Mouse (Mus musculus) telencephalon, adult 2 months (tissue): ENCODE results near the gene 4932411N23Rik.
"Not testable (repeated sequence)": the region's sequence is repeated elsewhere in the genome, so short reads cannot be mapped to it uniquely, and the experiment has no call there.

Experiments
- DNase-seq: peaks from one replicate; pipeline ENCODE4 v3.0.0-alpha.2; 2011; ENCODE audit warnings: low read depth, low spot score

Gene 4932411N23Rik

GRCm38 (mm10) chrX:126815768-126816167, at the start of gene 4932411N23Rik:
Gene 4932411N23Rik (minus strand): TSS chrX:126815868.
- no peak for DNase-seq

- no peak for DNase-seq
Observed at GRCm38 (mm10) chrX:126779895-126780294, 35.8 kb downstream of the 4932411N23Rik start.

GRCm38 (mm10) chrX:126777643-126778042, 38.0 kb downstream of the 4932411N23Rik start:
- DNase-seq: not testable (repeated sequence)

GRCm38 (mm10) chrX:126774846-126775245, 40.8 kb downstream of the 4932411N23Rik start:
- DNase-seq: not testable (repeated sequence)

- DNase-seq: not testable (repeated sequence)
Observed at GRCm38 (mm10) chrX:126773511-126773910, 42.2 kb downstream of the 4932411N23Rik start.
